Mouse (Mus musculus) adrenal gland, postnatal 4 days (tissue): ENCODE data around the gene Adgrl3. TPM values are rescaled to one million over a fixed set of nuclear protein-coding genes. Genes with fewer than 3 reads are reported as not detected.

ENCODE experiments used
- DNase-seq, 2 experiments: peaks; one replicate each; pipeline ENCODE4 v3.0.0; 2021 to 2022; ENCODE audit warnings: low spot score in 2 of 2, mixed read lengths in 2 of 2
- microRNA-seq: library from miRNA; unstranded; fragments of <30 nt; microRNA quantifications from one replicate; pipeline ENCODE4 v1.2.0, GENCODE M21; 2021
- total RNA-seq, 2 experiments: library from RNA; stranded (reverse); gene quantifications; 2 replicates each; pipeline ENCODE4 v1.2.3; 2021

Gene Adgrl3
- total RNA-seq, 2 experiments from 2014 or later = 28.0 to 28.4 TPM

DNA sequence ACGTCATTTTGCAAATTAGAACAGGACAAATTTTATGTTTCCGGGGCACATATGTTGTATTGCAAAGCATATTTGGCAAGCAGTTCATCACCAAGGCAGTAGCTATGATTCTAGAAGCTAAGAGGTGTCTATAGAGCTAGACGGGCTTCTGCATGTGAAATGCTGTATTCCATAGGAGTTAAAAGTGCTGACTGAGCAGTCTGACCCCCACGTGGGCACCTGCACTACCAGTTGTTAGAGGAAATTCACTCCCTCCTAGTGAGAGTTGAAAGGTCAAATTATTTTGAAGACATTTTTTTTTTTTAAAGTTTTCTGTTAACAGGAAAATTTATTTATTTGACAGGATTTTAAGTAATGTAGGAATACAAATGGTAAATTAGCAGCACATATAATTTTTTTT, 776.2 kb downstream of the Adgrl3 start:
- no peak for DNase-seq

DNA sequence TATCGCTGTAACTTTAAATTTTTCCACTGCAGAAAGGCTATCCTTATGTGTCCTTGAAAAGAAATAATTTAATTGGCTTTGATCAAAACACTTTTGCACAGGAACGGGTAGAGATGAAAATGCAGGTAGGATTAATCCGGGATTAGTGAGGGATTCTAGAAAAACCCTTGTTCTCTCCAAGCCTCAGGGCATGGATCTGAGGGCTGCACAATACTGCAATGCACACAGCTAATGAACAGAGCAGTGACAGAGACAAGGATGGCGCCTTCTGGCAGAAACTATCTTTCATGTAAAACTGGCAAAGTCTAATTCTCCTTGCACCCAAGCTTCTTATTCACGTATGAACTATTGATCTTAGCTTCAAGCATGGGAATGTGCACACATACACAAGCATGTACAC, 791.0 kb downstream of the Adgrl3 start:
- no peak for DNase-seq

DNA sequence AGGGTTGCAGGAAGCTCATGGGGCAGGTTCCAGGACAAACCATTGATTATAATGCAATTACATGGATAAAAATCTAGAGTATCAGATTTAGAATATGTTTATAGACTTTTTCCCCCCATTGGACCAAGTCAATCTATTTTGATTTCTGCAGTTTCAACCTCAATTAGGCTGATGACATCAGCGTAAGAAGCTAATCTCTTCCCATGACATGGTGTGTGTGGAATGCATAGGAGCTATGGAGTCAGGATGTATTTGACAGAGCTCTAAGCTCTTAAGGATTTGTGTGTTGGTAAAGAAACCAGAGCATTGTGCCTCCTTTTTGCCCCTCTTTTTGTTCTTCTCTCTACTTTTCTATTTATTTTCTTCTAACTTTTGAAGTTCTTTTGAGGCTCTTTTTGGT, 812.1 kb downstream of the Adgrl3 start:
- no peak for DNase-seq

DNA sequence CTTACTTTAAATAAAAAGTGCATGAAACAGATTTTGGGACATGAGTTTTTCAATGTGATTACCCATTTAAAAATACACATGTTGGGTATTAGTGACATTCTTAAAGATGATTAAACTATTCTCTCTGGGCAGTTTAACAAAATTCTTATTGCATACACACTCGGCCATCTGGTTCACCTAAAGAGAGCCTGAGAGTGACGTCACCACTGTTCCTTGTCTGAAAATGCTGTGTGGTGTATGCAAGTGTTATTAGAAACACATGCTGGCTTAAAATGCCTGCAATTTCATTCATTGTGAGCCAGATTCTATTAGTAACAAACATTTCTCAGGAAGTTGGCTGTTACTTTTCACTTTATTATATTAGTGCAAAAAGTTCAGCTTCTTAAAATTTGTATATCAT, 812.7 kb downstream of the Adgrl3 start:
- DNase-seq = no peak

DNA sequence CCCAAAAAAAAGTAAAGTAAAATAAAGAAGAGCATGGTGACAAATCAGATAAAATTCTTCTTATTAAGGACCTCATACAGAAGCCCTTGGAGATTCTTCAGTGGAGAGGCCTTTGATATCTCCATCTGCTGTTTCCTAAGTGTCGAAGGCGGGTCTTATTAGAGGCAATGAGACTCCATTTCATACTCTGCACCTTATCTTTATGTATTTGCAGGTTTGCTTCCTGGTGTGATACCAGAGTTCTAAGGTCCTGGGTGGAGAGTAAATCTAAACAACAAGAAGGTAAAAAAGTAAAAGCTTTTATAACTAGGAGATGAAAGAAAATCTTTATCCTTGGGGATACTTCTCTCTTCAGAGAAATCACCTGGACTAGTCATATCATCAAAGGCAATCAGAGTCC, 817.9 kb downstream of the Adgrl3 start:
- DNase-seq = no peak

DNA sequence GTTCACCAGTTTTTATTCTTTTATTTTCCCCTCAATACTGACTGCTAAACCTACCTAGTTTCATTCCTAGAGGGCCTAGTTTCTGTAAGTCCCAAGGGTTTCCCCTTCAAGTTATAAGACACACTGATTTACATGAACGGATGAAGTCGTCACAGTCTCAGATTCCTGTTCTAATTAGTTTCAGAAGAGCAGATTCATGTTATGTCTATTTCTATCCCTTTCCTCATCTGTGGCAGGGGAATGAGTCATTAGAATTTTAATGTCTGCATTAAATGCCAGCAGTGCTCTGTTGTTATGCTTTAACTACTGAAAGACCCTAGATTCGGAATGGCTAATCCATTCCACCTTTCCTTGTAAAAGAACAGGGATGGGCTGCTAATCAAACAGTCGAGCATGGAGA, 823.9 kb downstream of the Adgrl3 start:
- no peak for DNase-seq

DNA sequence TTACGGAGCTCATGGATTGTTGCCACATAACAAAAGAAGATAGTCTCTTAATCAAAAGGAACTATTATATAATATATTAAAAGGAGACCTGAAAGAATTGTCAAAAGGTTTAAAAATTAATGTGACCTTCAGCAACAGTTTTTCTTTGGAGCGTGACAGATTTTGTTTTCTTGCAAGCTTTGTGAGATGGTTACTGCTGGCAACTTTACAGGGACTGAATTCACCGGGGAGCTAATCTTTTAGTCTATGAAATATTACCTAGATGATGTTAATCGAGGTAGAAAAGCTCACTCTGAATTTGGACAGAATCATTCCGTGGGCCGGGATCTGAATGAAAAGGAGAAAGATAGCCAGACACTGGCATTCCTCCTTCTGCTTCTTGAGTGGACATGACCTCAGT, 850.4 kb downstream of the Adgrl3 start:
- no peak for DNase-seq

Small RNA genes within 50 kb of the gene (microRNA-seq; reads per million reads assigned to microRNA genes)
- gene Gm22048 = not detected
